8 mouse cellular contexts compared by ENCODE assay signal in genomic region chr5:135763526-135763925, GRCm38 (mm10). TPM values are rescaled to one million over a fixed set of nuclear protein-coding genes. Genes with fewer than 3 reads are reported as not detected.
DNase-seq lines count a peak whose midpoint lies in the region; ATAC-seq lines count a peak whose summit lies in the region.

No protein-coding gene starts in this region.

- DNase-seq in midbrain, embryonic 10.5 days (ENCODE audit: low spot score), result peak; percentile 77
- peak; percentile 68 to 78 for DNase-seq in adrenal gland, postnatal 36 days
- peak; percentile 86 for DNase-seq in limb, embryonic 11.5 days (ENCODE audit: low spot score)
- DNase-seq in ovary, adult 18-20 months (ENCODE audit: low spot score), result peak; percentile 29
- peak; percentile 20 to 74 for DNase-seq in thymus, postnatal 10 days (ENCODE audit: low spot score in 2 of 2)

- H3K4me3 ChIP-seq in midbrain, embryonic 10.5 days, result no peak overlapping the region
- no peak overlapping the region for H3K4me3 ChIP-seq in midbrain, embryonic 16.5 days (ENCODE audit: low read depth, low read length)
- H3K4me3 ChIP-seq in limb, embryonic 11.5 days (ENCODE audit: low read depth, low read length), result no peak overlapping the region

- H3K36me3 ChIP-seq in midbrain, embryonic 10.5 days, result no peaks in the 10 kb centered on the region
- H3K36me3 ChIP-seq in midbrain, embryonic 16.5 days (ENCODE audit: control insufficient read depth, insufficient read depth, low read length), result no peaks in the 10 kb centered on the region
- H3K36me3 ChIP-seq in limb, embryonic 11.5 days (ENCODE audit: control insufficient read depth, insufficient read depth, low read length), result no peaks in the 10 kb centered on the region

- no peaks in the 10 kb centered on the region for H3K27me3 ChIP-seq in midbrain, embryonic 10.5 days (ENCODE audit: low read depth, poor library complexity, severe bottlenecking)
- no peaks in the 10 kb centered on the region for H3K27me3 ChIP-seq in midbrain, embryonic 16.5 days (ENCODE audit: control insufficient read depth, insufficient read depth, low read depth, low read length)
- H3K27me3 ChIP-seq in limb, embryonic 11.5 days (ENCODE audit: control insufficient read depth, insufficient read depth, low read length), result no peaks in the 10 kb centered on the region

- no peak for ATAC-seq in midbrain, embryonic 16.5 days
- peak; percentile 54; the same call in 1 of the 2 replicates for ATAC-seq in erythroblast, adult 5-6 weeks (replicated peaks; ENCODE audit: low FRiP score, poor library complexity, severe bottlenecking)
- ATAC-seq in hematopoietic stem cell, adult 5-6 weeks (replicated peaks in 1 of 2; ENCODE audit: insufficient read depth in 1 of 2, low FRiP score in 2 of 2, low TSS enrichment in 1 of 2, low read depth in 1 of 2, poor library complexity in 2 of 2, severe bottlenecking in 2 of 2), result peak; percentile 83
- no peak for ATAC-seq in limb, embryonic 11.5 days (ENCODE audit: insufficient number of reproducible peaks, low FRiP score, low TSS enrichment, low read depth)

- no peaks in the 10 kb centered on the region for H3K9me3 ChIP-seq in midbrain, embryonic 10.5 days (replicated peaks)
- no peaks in the 10 kb centered on the region for H3K9me3 ChIP-seq in midbrain, embryonic 16.5 days (replicated peaks; ENCODE audit: control insufficient read depth, low read length, poor library complexity, severe bottlenecking)
- no peaks in the 10 kb centered on the region for H3K9me3 ChIP-seq in limb, embryonic 11.5 days (ENCODE audit: control insufficient read depth, low read length)

- H3K4me1 ChIP-seq in midbrain, embryonic 10.5 days, result no peaks in the 10 kb centered on the region
- no peaks in the 10 kb centered on the region for H3K4me1 ChIP-seq in midbrain, embryonic 16.5 days (ENCODE audit: control insufficient read depth, insufficient read depth, low read length)
- H3K4me1 ChIP-seq in limb, embryonic 11.5 days (ENCODE audit: control insufficient read depth, insufficient read depth, low read length), result no peaks in the 10 kb centered on the region

- H3K9ac ChIP-seq in midbrain, embryonic 16.5 days (ENCODE audit: low read depth, low read length), result no peak overlapping the region
- H3K9ac ChIP-seq in limb, embryonic 11.5 days (ENCODE audit: low read length), result no peak overlapping the region

- H3K4me2 ChIP-seq in midbrain, embryonic 16.5 days (ENCODE audit: low read length), result no peak overlapping the region
- no peak overlapping the region for H3K4me2 ChIP-seq in limb, embryonic 11.5 days (ENCODE audit: low read depth, severe bottlenecking)

- WGBS in midbrain, embryonic 10.5 days, result 6% methylated on average over 7 of the region's 7 CpGs
- 5% methylated on average over 7 of the region's 7 CpGs for WGBS in midbrain, embryonic 16.5 days
- WGBS in limb, embryonic 11.5 days, result 5% methylated on average over 7 of the region's 7 CpGs

- no peak overlapping the region for H3K27ac ChIP-seq in midbrain, embryonic 10.5 days (replicated peaks)
- no peak overlapping the region for H3K27ac ChIP-seq in midbrain, embryonic 16.5 days (ENCODE audit: low read length)
- H3K27ac ChIP-seq in limb, embryonic 11.5 days (replicated peaks; ENCODE audit: low read depth, low read length), result no peak overlapping the region

RNA-seq across cellular contexts. Expression of gene Styxl1, which starts 14.7 kb away (rescaled TPM):
- 0.41 TPM in 1 of 2 replicates, not detected in the other for polyA plus RNA-seq in midbrain, embryonic 10.5 days (2016; fragmentation: Nextera tagmentation; extraction: Ambion mirVana)
- polyA plus RNA-seq in midbrain, embryonic 16.5 days (2015; fragmentation: Nextera tagmentation; extraction: Ambion mirVana), result 0.24 and 0.46 TPM in 2 replicates
- total RNA-seq in adrenal gland, postnatal 36 days (2021), result under 1 TPM; 0.33 to 0.83 TPM
- not detected in 2 replicates for total RNA-seq in erythroblast, adult 5-6 weeks (2015; ENCODE audit: low replicate concordance)
- not detected in 2 replicates for total RNA-seq in erythroblast, adult 5-6 weeks (2017; ENCODE audit: low replicate concordance)
- total RNA-seq in hematopoietic stem cell, adult 5-6 weeks (2017), result not detected in 2 replicates
- polyA plus RNA-seq in limb, embryonic 11.5 days (2014; fragmentation: Nextera tagmentation; extraction: Ambion mirVana), result 0.40 TPM in 1 of 2 replicates, not detected in the other

RNA-seq across cellular contexts. Expression of gene Mdh2, which starts 14.8 kb away (rescaled TPM):
- polyA plus RNA-seq in midbrain, embryonic 10.5 days (2016; fragmentation: Nextera tagmentation; extraction: Ambion mirVana), result 616 and 619 TPM in 2 replicates
- polyA plus RNA-seq in midbrain, embryonic 16.5 days (2015; fragmentation: Nextera tagmentation; extraction: Ambion mirVana), result 565 and 600 TPM in 2 replicates
- total RNA-seq in adrenal gland, postnatal 36 days (2021), result 100 to 1,000 TPM; 489 to 545 TPM
- 106 and 152 TPM in 2 replicates for total RNA-seq in erythroblast, adult 5-6 weeks (2015; ENCODE audit: low replicate concordance)
- total RNA-seq in erythroblast, adult 5-6 weeks (2017; ENCODE audit: low replicate concordance), result 47.2 and 55.1 TPM in 2 replicates
- 130 and 138 TPM in 2 replicates for total RNA-seq in hematopoietic stem cell, adult 5-6 weeks (2017)
- 550 and 569 TPM in 2 replicates for polyA plus RNA-seq in limb, embryonic 11.5 days (2014; fragmentation: Nextera tagmentation; extraction: Ambion mirVana)

RNA-seq across cellular contexts. Expression of gene Tmem120a, which starts 19.3 kb away (rescaled TPM):
- polyA plus RNA-seq in midbrain, embryonic 10.5 days (2016; fragmentation: Nextera tagmentation; extraction: Ambion mirVana), result 64.1 and 65.9 TPM in 2 replicates
- 87.2 and 87.8 TPM in 2 replicates for polyA plus RNA-seq in midbrain, embryonic 16.5 days (2015; fragmentation: Nextera tagmentation; extraction: Ambion mirVana)
- total RNA-seq in adrenal gland, postnatal 36 days (2021), result 10 to 100 TPM; 55.5 to 59.9 TPM
- total RNA-seq in erythroblast, adult 5-6 weeks (2015; ENCODE audit: low replicate concordance), result 0.58 and 5.4 TPM in 2 replicates
- total RNA-seq in erythroblast, adult 5-6 weeks (2017; ENCODE audit: low replicate concordance), result 6.0 and 8.7 TPM in 2 replicates
- 7.7 and 11.5 TPM in 2 replicates for total RNA-seq in hematopoietic stem cell, adult 5-6 weeks (2017)
- 43.6 and 49.5 TPM in 2 replicates for polyA plus RNA-seq in limb, embryonic 11.5 days (2014; fragmentation: Nextera tagmentation; extraction: Ambion mirVana)

RNA-seq across cellular contexts. Expression of gene Srrm3, which starts 43.2 kb away (rescaled TPM):
- polyA plus RNA-seq in midbrain, embryonic 10.5 days (2016; fragmentation: Nextera tagmentation; extraction: Ambion mirVana), result 14.0 and 26.1 TPM in 2 replicates
- 76.2 and 89.7 TPM in 2 replicates for polyA plus RNA-seq in midbrain, embryonic 16.5 days (2015; fragmentation: Nextera tagmentation; extraction: Ambion mirVana)
- total RNA-seq in adrenal gland, postnatal 36 days (2021), result 1 to 10 TPM; 1.6 to 3.4 TPM
- total RNA-seq in erythroblast, adult 5-6 weeks (2015; ENCODE audit: low replicate concordance), result not detected in 2 replicates
- not detected in 2 replicates for total RNA-seq in erythroblast, adult 5-6 weeks (2017; ENCODE audit: low replicate concordance)
- not detected in 2 replicates for total RNA-seq in hematopoietic stem cell, adult 5-6 weeks (2017)
- not detected in 2 replicates for polyA plus RNA-seq in limb, embryonic 11.5 days (2014; fragmentation: Nextera tagmentation; extraction: Ambion mirVana)

Comparison
In these comparisons a context has a peak if more than half of its experiments do, and no peak if none do; other contexts are left out.
1. DNase-seq: peak in every context shown above with its lines; median percentile 86 in limb, embryonic 11.5 days; 77 in midbrain, embryonic 10.5 days; 73 in adrenal gland, postnatal 36 days; 47 in thymus, postnatal 10 days; 29 in ovary, adult 18-20 months.
2. ATAC-seq: peak in erythroblast, adult 5-6 weeks (single experiment) and hematopoietic stem cell, adult 5-6 weeks (2 of 2); none in midbrain, embryonic 16.5 days (single experiment) and limb, embryonic 11.5 days (single experiment).